Mouse (Mus musculus): ENCODE data around the gene Hist2h2aa1.

GRCm38 (mm10) chr3:96226695-96227648 lies 18.3 kb upstream of the Hist2h2aa1 start:
- TF ChIP-seq MYOG (IDR thresholded peaks at IDR 0.05; ENCODE audit: control insufficient read depth, extremely low read depth, insufficient read length) (no peak), CTCF (IDR thresholded peaks at IDR 0.05; ENCODE audit: control insufficient read depth, insufficient read depth, insufficient read length) (no peak), CEBPB (IDR thresholded peaks at IDR 0.05; ENCODE audit: low read depth) (no peak), MYOD1 (IDR thresholded peaks at IDR 0.05; ENCODE audit: control insufficient read depth, insufficient read length, low read depth) (no peak), MAX (IDR thresholded peaks at IDR 0.05) (peak; percentile 82), USF1 (IDR thresholded peaks at IDR 0.05; ENCODE audit: low read depth) (peak; percentile 100), FOSL1 (IDR thresholded peaks at IDR 0.05; ENCODE audit: insufficient read depth, low read length, poor library complexity, severe bottlenecking) (peak; percentile 79)

Measured in C2C12 (cell line).